Mouse (Mus musculus) frontal cortex, adult 2 months (tissue): ENCODE results near the gene Isoc2a. TPM values are rescaled to one million over a fixed set of nuclear protein-coding genes. Genes with fewer than 3 reads are reported as not detected.
"Not testable (repeated sequence)": the region's sequence is repeated elsewhere in the genome, so short reads cannot be mapped to it uniquely, and the experiment has no call there.

Source experiments
- DNase-seq, 2 experiments: peaks; one replicate each; pipeline ENCODE4 v3.0.0; 2022; ENCODE audit warnings: low spot score in 1 of 2; ENCODE audit errors: extremely low spot score in 1 of 2
- polyA plus RNA-seq: library from polyadenylated mRNA; depleted of rRNA; stranded (reverse); fragments of >200 nt; gene quantifications from 2 replicates; pipeline ENCODE4 v1.2.3, GENCODE M21; 2012; rRNA removed

Gene Isoc2a
- 10.7 and 12.0 TPM in 2 replicates for polyA plus RNA-seq

GRCm38 (mm10) chr7:4876753-4877221 is at the start of gene Isoc2a:
TSS of gene Isoc2a (plus strand) at chr7:4877153.
- peak; percentile 87 to 88 for DNase-seq

- no peak for DNase-seq
Measured at GRCm38 (mm10) chr7:4830476-4830875, 46.5 kb upstream of the Isoc2a start.

- DNase-seq, result no peak
Measured at GRCm38 (mm10) chr7:4835631-4836327, 41.2 kb upstream of the Isoc2a start.

GRCm38 (mm10) chr7:4836351-4836792 is 40.6 kb upstream of the Isoc2a start:
- no peak for DNase-seq

GRCm38 (mm10) chr7:4837639-4838038 is 39.3 kb upstream of the Isoc2a start:
- DNase-seq, result no peak

- DNase-seq, result peak in 1 of 2 experiments; percentile 63
Measured at GRCm38 (mm10) chr7:4842077-4842476, 34.9 kb upstream of the Isoc2a start.

- DNase-seq, result peak; percentile 28 to 63
Measured at GRCm38 (mm10) chr7:4842634-4843131, 34.3 kb upstream of the Isoc2a start.

- DNase-seq, result peak; percentile 56 to 85
Measured at GRCm38 (mm10) chr7:4843604-4844244, 33.2 kb upstream of the Isoc2a start.

- peak; percentile 21 to 47 for DNase-seq
Measured at GRCm38 (mm10) chr7:4844245-4844916, 32.6 kb upstream of the Isoc2a start, which contains the start of gene Shisa7. TSS of gene Shisa7 (minus strand) at chr7:4844696.

GRCm38 (mm10) chr7:4844917-4845309 is 32.0 kb upstream of the Isoc2a start:
- peak; percentile 91 to 96 for DNase-seq

GRCm38 (mm10) chr7:4849372-4849771 is 27.6 kb upstream of the Isoc2a start:
- DNase-seq, result no peak

GRCm38 (mm10) chr7:4850621-4851314 is 26.2 kb upstream of the Isoc2a start:
- no peak for DNase-seq

GRCm38 (mm10) chr7:4851315-4851688 is 25.7 kb upstream of the Isoc2a start:
- DNase-seq, result no peak

GRCm38 (mm10) chr7:4853613-4854012 is 23.3 kb upstream of the Isoc2a start:
- DNase-seq, result no peak

- DNase-seq, result no peak
Measured at GRCm38 (mm10) chr7:4856508-4856907, 20.4 kb upstream of the Isoc2a start.

- no peak for DNase-seq
Measured at GRCm38 (mm10) chr7:4857321-4857720, 19.6 kb upstream of the Isoc2a start.

- no peak for DNase-seq
Measured at GRCm38 (mm10) chr7:4859418-4859978, 17.5 kb upstream of the Isoc2a start.

- DNase-seq, result not testable (repeated sequence)
Measured at GRCm38 (mm10) chr7:4860926-4861325, 16.0 kb upstream of the Isoc2a start.

- DNase-seq, result no peak
Measured at GRCm38 (mm10) chr7:4863041-4863440, 13.9 kb upstream of the Isoc2a start.

- no peak for DNase-seq
Measured at GRCm38 (mm10) chr7:4863541-4864080, 13.3 kb upstream of the Isoc2a start.
